ENCODE assay signal across 15 mouse cellular contexts in genomic region chr17:71069176-71069575, GRCm38 (mm10).
A peak's percentile ranks its signal among the peaks of the same experiment; 100 is the strongest.
DNase-seq lines count a peak whose midpoint lies in the region; ATAC-seq and TF ChIP-seq lines count a peak whose summit lies in the region.
"Had no signal": no experiment of that assay in that cellular context is flagged by ENCODE, and none has a peak within 500 bp of the region (broad histone marks: within the 10 kb centered on the region; RNA-seq: fewer than 3 reads in every experiment).

No protein-coding gene starts in this region.

- no peak for ATAC-seq in heart, embryonic 11.5 days (replicated peaks; ENCODE audit: insufficient number of reproducible peaks, low FRiP score, low TSS enrichment)
- ATAC-seq: inflammation-experienced regulatory T-cells, adult 6 months; midbrain, embryonic 13.5 days had no signal

- intact Hi-C loops in heart, adult 2 months (cut with DNase I): no loop called here

- H3K27ac ChIP-seq in heart, adult 2 months: no peak overlapping the region
- no peak overlapping the region for H3K27ac ChIP-seq in heart, embryonic 11.5 days (ENCODE audit: low read depth, low read length)
- H3K27ac ChIP-seq in CH12.LX (ENCODE audit: insufficient read depth, low read depth): no peak overlapping the region
- H3K27ac ChIP-seq: embryonic facial prominence, embryonic 13.5 days; liver, embryonic 13.5 days; midbrain, embryonic 13.5 days had no signal

- TF ChIP-seq POLR2A in heart, adult 2 months (IDR thresholded peaks at IDR 0.05; ENCODE audit: insufficient read depth, low read depth, low read length): no peak
- TF ChIP-seq POLR2A in lung, adult 2 months (IDR thresholded peaks at IDR 0.05; ENCODE audit: borderline replicate concordance, extremely low read depth, low read depth, low read length): no peak
- no peak for TF ChIP-seq POLR2A in CH12.LX (IDR thresholded peaks at IDR 0.05; ENCODE audit: low read depth, low read length)

- H3K79me2 ChIP-seq in heart, adult 2 months (replicated peaks; ENCODE audit: control insufficient read depth, insufficient read depth, low read length): no peaks in the 10 kb centered on the region
- no peaks in the 10 kb centered on the region for H3K79me2 ChIP-seq in CH12.LX (replicated peaks; ENCODE audit: control insufficient read depth, extremely low read depth, insufficient read depth, poor library complexity, severe bottlenecking)

- no peak for DNase-seq in heart, adult 2 months
- DNase-seq in lung, adult 2 months: no peak
- no peak for DNase-seq in lung, postnatal 4 days
- no peak for DNase-seq in CH12.LX (ENCODE audit: extremely low read depth)
- DNase-seq in ZHBTc4 (ENCODE audit: low read depth, low spot score): peak; percentile 44
- no peak for DNase-seq in urinary bladder, postnatal 10 days (ENCODE audit: low spot score)
- DNase-seq: cerebellum, adult 18-20 months; gastrocnemius, postnatal 36 days; kidney, postnatal 14 days; layer of hippocampus, adult 9-11 months; liver, embryonic 13.5 days had no signal

- no peaks in the 10 kb centered on the region; the same call in 1 of the 2 replicates for H3K36me3 ChIP-seq in heart, adult 2 months (ENCODE audit: control insufficient read depth, insufficient read depth, low read length)
- peaks cover 11% of the 10 kb centered on the region; the same call in 1 of the 2 replicates for H3K36me3 ChIP-seq in heart, embryonic 11.5 days (ENCODE audit: control insufficient read depth, insufficient read depth, low read length)
- H3K36me3 ChIP-seq in CH12.LX (replicated peaks in 1 of 2; ENCODE audit: control insufficient read depth in 1 of 2, insufficient read depth in 1 of 2, low read length in 1 of 2): no peaks in the 10 kb centered on the region
- H3K36me3 ChIP-seq: embryonic facial prominence, embryonic 13.5 days; liver, embryonic 13.5 days; midbrain, embryonic 13.5 days had no signal

- no peak overlapping the region for H3K9ac ChIP-seq in heart, adult 2 months (ENCODE audit: low read depth, low read length)
- H3K9ac ChIP-seq in heart, embryonic 11.5 days (ENCODE audit: low read depth, low read length): no peak overlapping the region
- no peak overlapping the region for H3K9ac ChIP-seq in CH12.LX (ENCODE audit: insufficient read depth, low read depth)
- H3K9ac ChIP-seq: embryonic facial prominence, embryonic 13.5 days; liver, embryonic 13.5 days; midbrain, embryonic 13.5 days had no signal

- H3K9me3 ChIP-seq in heart, embryonic 11.5 days (replicated peaks; ENCODE audit: control insufficient read depth, low read length): no peaks in the 10 kb centered on the region
- H3K9me3 ChIP-seq in CH12.LX (replicated peaks; ENCODE audit: low read length): no peaks in the 10 kb centered on the region
- H3K9me3 ChIP-seq: embryonic facial prominence, embryonic 13.5 days; liver, embryonic 13.5 days; midbrain, embryonic 13.5 days had no signal

- peak; percentile 34 for TF ChIP-seq RAD21 in CH12.LX (IDR thresholded peaks at IDR 0.05; ENCODE audit: low read depth, low read length)

- dilution Hi-C loops in CH12.LX (cut with MboI; ENCODE audit: extremely low pct_ligation_motif_present, extremely low pct_unique_long_range_greater_than_20kb, low sequenced_read_pairs): no loop called here

- no peak overlapping the region for H3K4me2 ChIP-seq in heart, embryonic 11.5 days
- H3K4me2 ChIP-seq in CH12.LX (ENCODE audit: insufficient read depth, low read depth, poor library complexity, severe bottlenecking): no peak overlapping the region
- H3K4me2 ChIP-seq: embryonic facial prominence, embryonic 13.5 days; liver, embryonic 13.5 days; midbrain, embryonic 13.5 days had no signal

- TF ChIP-seq CTCF in heart, adult 2 months (IDR thresholded peaks at IDR 0.05): peak; percentile 56
- peak; percentile 44 for TF ChIP-seq CTCF in lung, adult 2 months (IDR thresholded peaks at IDR 0.05; ENCODE audit: insufficient read depth, low read length)
- peak in 1 of 2 experiments; percentile 50; a peak in 2 of 4 replicates for TF ChIP-seq CTCF in CH12.LX (conservative IDR thresholded peaks at IDR 0.05 in 1 of 2, IDR thresholded peaks at IDR 0.05 in 1 of 2; ENCODE audit: low read depth in 2 of 2, low read length in 2 of 2)

- 75% methylated on average over 9 of the region's 9 CpGs for WGBS in heart, adult 2 months
- WGBS in heart, embryonic 11.5 days (ENCODE audit: insufficient replicate concordance): 79% methylated on average over 9 of the region's 9 CpGs
- WGBS in lung, adult 2 months: 78% methylated on average over 9 of the region's 9 CpGs

- TF ChIP-seq EP300 in heart, adult 2 months (IDR thresholded peaks at IDR 0.05; ENCODE audit: insufficient read depth, low read depth, low read length): no peak
- TF ChIP-seq EP300 in CH12.LX (IDR thresholded peaks at IDR 0.05; ENCODE audit: low read length): no peak

- in situ Hi-C loops in CH12.LX (cut with MboI; ENCODE audit: low pct_ligation_motif_present, low pct_unique_long_range_greater_than_20kb, low sequenced_read_pairs): no loop called here

- H3K4me1 ChIP-seq in heart, adult 2 months (ENCODE audit: control insufficient read depth, insufficient read depth, low read length): no peaks in the 10 kb centered on the region
- no peaks in the 10 kb centered on the region for H3K4me1 ChIP-seq in heart, embryonic 11.5 days (ENCODE audit: control insufficient read depth, insufficient read depth, low read length)
- H3K4me1 ChIP-seq in lung, adult 2 months (ENCODE audit: control insufficient read depth, insufficient read depth, low read length): no peaks in the 10 kb centered on the region
- H3K4me1 ChIP-seq in CH12.LX (ENCODE audit: control insufficient read depth in 1 of 2, insufficient read depth in 2 of 2): peaks cover 3 to 6% of the 10 kb centered on the region in 2 experiments; a peak in 3 of 4 replicates
- H3K4me1 ChIP-seq: embryonic facial prominence, embryonic 13.5 days; liver, embryonic 13.5 days; midbrain, embryonic 13.5 days had no signal

- no peaks in the 10 kb centered on the region for H3K27me3 ChIP-seq in heart, adult 2 months (ENCODE audit: control insufficient read depth, insufficient read depth, low read length)
- H3K27me3 ChIP-seq in heart, embryonic 11.5 days (ENCODE audit: control insufficient read depth, insufficient read depth, low read length): no peaks in the 10 kb centered on the region
- no peaks in the 10 kb centered on the region for H3K27me3 ChIP-seq in CH12.LX (replicated peaks)
- H3K27me3 ChIP-seq: embryonic facial prominence, embryonic 13.5 days; liver, embryonic 13.5 days; midbrain, embryonic 13.5 days had no signal

- H3K4me3 ChIP-seq in heart, adult 2 months: no peak overlapping the region
- H3K4me3 ChIP-seq in heart, embryonic 11.5 days (ENCODE audit: low read depth, low read length): no peak overlapping the region
- H3K4me3 ChIP-seq in lung, adult 2 months (replicated peaks; ENCODE audit: extremely low read depth, low read depth, low read length): no peak overlapping the region
- no peak overlapping the region for H3K4me3 ChIP-seq in CH12.LX (replicated peaks in 1 of 3; ENCODE audit: low read depth in 2 of 3, low read length in 2 of 3, poor library complexity in 1 of 3)
- H3K4me3 ChIP-seq: embryonic facial prominence, embryonic 13.5 days; liver, embryonic 13.5 days; midbrain, embryonic 13.5 days had no signal

TF ChIP-seq in CH12.LX, 34 proteins besides CTCF, POLR2A, EP300 and RAD21:
- no peak for TF ChIP-seq ZKSCAN1 (IDR thresholded peaks at IDR 0.05; ENCODE audit: borderline replicate concordance, low read depth, low read length)
- peak; percentile 58 for TF ChIP-seq SMC3 (IDR thresholded peaks at IDR 0.05; ENCODE audit: low read depth, low read length)
- TF ChIP-seq UBTF (IDR thresholded peaks at IDR 0.05; ENCODE audit: low read depth, low read length): no peak
- TF ChIP-seq USF1 (IDR thresholded peaks at IDR 0.05; ENCODE audit: low read depth, low read length): no peak
TF ChIP-seq in CH12.LX: peak in this region for 1.
